Mouse (Mus musculus): ENCODE results near the gene Ap3m1. TPM values are rescaled to one million over a fixed set of nuclear protein-coding genes. Genes with fewer than 3 reads are reported as not detected.

The Ap3m1 gene
- polyA plus RNA-seq, 1 experiment from 2014 or later, result 93.0 TPM

Other genes with a start within 250 kb of the Ap3m1 start
- gene Plau, start 215.8 kb downstream of the Ap3m1 start, polyA plus RNA-seq (2015; fragmentation: Nextera tagmentation; extraction: Ambion mirVana), result 2.7 and 2.9 TPM in 2 replicates
- gene Vcl, start 123.1 kb downstream of the Ap3m1 start, polyA plus RNA-seq (2015; fragmentation: Nextera tagmentation; extraction: Ambion mirVana), result 51.5 and 56.0 TPM in 2 replicates
- gene Adk, start 66 bp upstream of the Ap3m1 start, polyA plus RNA-seq (2015; fragmentation: Nextera tagmentation; extraction: Ambion mirVana), result 244 and 262 TPM in 2 replicates

Measured in intestine, embryonic 16.5 days (tissue).